Mouse (Mus musculus) cerebellum, adult 2 months (tissue): ENCODE data around the gene Angpt4.

Experiments used
- CTCF ChIP-seq: fragments of 200-500 bp; IDR thresholded peaks from 2 replicates; pipeline ENCODE4 v1.5.1; 2011; ENCODE audit warnings: low read depth, mild to moderate bottlenecking, control low read depth, low read length, moderate library complexity, borderline replicate concordance; ENCODE audit not compliant: insufficient read depth
- POLR2A ChIP-seq: fragments of 200-500 bp; IDR thresholded peaks from 2 replicates; pipeline ENCODE4 v1.6.1; 2011; ENCODE audit warnings: low read length, control low read depth, borderline replicate concordance; ENCODE audit not compliant: insufficient read depth

DNA sequence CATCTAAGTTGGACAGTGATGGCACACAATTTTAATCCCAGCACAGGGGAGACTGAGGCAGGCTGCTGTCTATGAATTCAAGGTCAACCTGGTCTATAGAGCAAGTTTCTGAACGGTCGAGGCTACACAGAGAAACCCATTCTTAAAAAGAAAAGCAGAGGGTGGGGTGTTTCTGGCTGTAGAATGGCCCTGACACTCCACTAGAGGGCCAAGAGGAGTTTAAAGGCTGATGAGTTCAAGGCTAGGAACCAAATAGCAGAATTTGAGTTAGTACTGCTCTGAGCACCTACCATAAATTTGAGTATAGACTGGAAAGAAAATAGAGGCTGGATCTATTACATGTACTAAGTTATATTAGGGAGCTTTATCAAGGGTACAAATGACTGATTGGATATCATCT lies 78.0 kb downstream of the Angpt4 start:
- no peak for TF ChIP-seq CTCF
- TF ChIP-seq POLR2A: no peak
